Mouse (Mus musculus) embryo, embryonic 9.5 days (tissue): ENCODE data around the gene Bfsp2.
"Not testable (repeated sequence)": the region's sequence is repeated elsewhere in the genome, so short reads cannot be mapped to it uniquely, and the experiment has no call there.

Source experiments
- DNase-seq: peaks from one replicate; pipeline ENCODE4 v3.0.0-alpha.2; 2017; ENCODE audit errors: extremely low spot score

The Bfsp2 gene

DNA sequence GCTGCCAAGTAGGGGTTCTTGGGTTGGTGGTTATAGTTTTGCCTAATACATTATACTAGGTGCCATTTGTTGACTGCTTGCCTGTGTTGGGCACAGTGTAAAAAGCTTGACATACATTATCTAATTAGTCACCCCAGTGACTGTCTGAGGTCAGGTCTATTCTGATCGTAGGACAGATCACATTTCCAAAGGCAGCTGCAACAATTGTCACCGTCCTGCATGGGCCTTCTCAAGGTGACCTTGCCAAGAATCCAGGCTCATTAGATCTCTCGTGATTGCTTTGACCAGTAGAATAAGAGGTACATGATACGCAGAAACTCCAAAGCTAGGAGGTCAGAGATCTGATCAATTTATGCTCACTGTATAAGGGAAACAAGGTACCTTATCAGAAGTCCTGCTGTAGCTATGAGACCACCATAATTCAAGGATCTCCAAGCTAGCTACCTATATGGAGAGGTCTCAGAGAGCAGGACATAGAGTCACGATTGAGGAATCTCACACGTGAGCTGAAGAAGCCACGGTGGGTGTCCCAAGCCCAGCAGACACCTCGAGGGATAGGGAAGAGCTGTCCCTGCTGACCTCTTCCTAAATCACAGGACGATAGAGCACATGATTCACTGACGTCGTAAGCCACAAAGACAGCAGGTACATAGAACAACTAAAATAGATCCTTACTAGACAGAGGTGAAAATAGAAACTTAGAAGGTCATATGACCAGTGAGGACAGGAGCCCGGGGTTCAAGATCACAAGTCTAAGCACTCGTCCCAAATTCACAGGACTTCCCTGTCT is 49.6 kb downstream of the Bfsp2 start:
- DNase-seq = no peak

DNA sequence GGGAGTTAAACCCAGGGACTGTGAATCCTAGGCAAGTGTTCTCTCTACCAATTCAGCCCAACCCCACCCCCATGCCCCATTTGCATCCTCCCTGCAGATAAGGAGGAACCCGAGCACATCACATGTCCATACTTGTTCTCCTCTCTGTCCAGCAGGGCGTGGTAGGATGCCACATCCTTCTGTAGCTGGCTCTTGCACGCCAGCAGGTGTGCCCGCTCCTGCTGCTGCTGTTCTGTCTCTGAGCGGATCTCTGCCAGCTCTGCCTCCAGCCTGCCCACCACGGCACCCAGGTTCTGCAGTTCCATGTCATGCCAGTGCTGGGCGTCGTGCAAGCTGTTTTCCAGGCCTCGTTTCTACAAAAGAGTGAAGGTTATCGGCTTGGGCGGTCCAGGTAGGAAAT is 53.8 kb downstream of the Bfsp2 start:
- DNase-seq = no peak

DNA sequence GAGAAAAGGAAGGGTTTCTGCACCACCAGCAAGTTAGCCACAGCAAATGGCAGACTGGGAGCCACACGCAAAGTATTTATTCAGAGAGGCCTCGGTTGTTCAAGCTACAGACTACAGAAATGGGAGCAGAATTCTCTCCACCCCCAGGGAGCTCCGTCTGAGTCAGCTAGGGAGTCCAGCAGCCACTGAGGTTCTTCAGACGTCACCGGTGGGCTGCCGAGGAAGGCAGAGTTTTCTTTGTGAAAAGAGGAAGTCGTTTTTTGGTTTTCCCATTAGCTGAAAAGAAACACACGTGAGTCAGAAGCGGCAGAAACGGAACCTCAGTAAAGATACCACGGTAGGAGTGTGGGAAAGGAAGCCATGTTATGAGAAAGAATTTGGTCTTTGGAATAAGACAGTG is 55.4 kb downstream of the Bfsp2 start:
- no peak for DNase-seq

DNA sequence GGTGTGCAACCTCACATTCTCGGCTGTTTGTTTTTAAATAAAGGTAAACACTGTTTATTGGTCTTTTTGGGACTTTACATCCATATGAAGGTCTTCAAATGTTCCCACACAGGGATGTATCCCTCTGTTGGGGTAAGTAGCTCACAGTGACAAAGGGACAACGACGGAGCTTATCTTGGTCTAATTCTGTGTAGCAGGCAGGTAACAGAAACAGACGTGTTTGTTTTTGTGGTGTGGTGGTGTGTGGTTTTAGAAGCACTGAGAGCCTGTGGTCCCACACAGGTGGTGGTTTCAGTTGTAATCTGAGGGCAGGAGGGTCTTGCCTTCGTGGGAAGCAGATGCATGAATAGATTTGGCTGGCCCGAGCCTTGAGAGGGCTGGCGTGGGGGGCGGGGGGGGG is 56.3 kb downstream of the Bfsp2 start:
- no peak for DNase-seq

- no peak for DNase-seq
Observed at GRCm38 (mm10) chr9:103423384-103423783, 56.8 kb downstream of the Bfsp2 start.

DNA sequence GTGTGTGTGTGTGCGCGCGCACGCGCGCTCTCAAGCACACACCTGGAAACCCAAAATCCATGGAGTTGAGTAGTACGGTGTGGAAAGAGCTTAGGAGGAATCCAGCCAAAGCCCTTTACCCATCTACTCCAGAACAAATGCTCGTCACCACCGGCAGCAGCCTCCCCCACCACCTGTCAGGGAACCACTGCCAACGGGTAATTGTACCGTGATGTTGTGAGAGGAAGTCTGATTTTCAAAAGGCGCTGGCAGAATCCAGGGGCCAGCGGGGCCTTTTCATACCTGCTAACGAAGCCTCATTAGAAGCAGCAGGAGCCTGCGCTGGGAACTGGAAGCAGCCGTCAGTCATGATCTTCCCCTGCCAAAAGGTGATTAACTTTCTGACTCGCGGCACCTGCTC is 57.4 kb downstream of the Bfsp2 start:
- no peak for DNase-seq

GRCm38 (mm10) chr9:103420844-103421243 is 59.4 kb downstream of the Bfsp2 start:
- DNase-seq = no peak

DNA sequence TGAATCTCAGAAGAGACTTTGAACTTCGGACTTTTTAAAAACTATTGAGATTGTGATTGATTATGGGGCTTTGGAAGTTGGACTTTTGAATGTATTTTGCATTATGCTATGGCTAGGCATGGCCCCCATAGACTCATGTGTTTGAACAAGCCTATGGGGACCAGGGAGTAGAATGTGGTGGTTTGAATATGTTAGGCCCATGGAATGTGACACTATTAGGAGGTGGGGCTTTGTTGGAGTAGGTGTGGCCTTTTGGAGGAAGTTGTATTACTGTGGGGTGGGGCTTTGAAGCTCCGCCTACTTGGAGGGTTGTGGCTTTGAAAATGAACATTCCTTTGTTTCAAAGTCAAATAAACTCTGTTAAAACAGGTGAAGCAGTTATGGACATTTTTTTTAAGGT is 61.4 kb downstream of the Bfsp2 start:
- DNase-seq = no peak

DNA sequence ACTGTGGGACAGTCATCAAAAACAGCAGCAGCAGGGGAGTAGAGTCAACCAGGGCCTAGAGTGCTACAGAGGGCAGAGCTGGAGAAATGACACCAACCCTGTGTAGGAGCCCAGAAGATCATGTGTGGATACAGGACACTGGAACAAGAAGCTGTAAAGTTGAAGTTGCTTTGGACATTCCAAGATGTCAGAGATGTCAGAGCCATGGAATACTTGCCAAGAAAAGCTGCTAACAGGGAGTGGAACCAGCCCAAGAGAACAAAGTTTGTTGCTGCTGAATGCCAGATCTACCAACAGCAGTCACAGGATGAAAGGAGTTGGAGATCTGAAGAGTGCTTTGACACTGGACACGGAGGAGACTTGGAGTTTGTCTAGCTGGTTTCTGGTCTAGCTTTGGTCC is 62.0 kb downstream of the Bfsp2 start:
- not testable (repeated sequence) for DNase-seq

DNA sequence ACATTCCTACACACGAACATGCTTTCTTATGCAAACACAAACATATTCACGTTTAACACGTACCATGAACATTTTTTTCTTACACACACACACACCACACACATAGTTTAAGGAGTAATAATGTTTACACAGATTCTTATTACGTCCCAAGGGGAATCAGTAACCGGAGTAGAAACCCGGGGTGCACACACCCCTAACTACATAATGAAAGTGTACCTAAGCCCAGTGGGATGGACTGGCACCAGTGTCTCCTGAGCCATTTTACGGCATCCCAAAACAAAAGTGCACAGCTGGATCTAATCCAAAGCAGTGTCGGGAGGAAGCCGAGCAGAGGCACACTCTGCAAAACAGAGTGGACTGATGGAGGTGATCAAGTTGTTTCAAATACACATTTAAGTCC is 66.8 kb downstream of the Bfsp2 start:
- no peak for DNase-seq

GRCm38 (mm10) chr9:103409119-103409518 is 71.1 kb downstream of the Bfsp2 start:
- no peak for DNase-seq

DNA sequence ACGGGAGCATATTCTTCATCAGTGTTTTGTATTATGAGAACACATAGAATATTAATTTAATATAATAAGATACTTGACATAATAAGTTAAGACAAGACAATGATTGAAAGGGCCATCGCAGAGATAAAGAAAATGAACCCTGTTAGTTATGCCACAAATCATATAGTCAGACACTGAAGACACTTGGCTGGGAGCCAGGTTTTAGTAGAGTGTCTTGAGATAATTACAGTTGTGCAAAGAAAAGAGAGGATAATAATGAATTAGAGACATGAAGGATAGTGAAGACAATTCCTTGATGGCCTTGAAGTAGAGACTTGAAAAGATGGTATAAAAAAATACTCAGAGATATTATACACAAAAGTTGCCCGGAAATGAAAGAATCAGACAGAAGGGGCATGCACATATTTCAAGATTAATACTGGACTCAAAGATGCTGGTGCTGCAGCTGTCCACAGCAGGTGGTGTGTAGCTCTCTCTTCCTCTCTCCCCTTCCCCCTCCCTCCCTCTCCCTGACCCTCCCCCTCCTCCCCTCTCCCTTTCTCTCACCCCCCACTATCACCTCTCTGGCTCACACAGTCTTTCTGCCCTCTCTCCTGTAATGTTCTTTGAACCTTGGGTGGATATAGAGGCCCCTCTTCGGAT is 72.0 kb downstream of the Bfsp2 start:
- DNase-seq = no peak

DNA sequence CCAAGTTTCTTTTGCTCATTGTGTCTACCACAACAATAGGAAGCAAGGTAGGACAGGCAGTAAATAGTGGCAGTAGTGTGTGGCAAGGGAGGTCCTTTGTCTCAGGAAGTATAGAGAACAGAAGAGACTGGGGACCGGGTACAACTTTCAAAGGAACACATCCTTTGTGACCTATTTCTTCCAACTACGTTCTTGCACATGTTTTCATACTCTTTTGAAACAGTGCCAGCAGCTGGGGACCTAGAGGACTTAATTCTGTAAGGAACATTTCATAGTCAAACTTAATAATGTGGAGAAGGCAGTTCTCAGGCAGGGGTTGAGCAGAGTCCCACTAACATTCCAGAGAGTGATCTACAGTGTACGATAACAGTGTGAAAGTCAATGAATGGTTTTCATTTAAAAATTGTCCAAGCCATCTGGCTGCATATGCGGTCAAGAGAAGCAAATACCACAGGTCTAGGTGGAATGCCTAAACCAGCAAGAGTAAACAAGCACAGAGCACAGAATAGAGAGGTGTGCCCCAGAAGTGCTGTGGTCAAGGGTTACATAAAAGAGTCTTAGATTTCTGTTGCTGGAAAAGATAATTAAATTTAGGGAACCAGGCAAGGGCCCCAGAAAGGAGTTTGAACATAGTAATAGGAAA is 76.8 kb downstream of the Bfsp2 start:
- DNase-seq = no peak

DNA sequence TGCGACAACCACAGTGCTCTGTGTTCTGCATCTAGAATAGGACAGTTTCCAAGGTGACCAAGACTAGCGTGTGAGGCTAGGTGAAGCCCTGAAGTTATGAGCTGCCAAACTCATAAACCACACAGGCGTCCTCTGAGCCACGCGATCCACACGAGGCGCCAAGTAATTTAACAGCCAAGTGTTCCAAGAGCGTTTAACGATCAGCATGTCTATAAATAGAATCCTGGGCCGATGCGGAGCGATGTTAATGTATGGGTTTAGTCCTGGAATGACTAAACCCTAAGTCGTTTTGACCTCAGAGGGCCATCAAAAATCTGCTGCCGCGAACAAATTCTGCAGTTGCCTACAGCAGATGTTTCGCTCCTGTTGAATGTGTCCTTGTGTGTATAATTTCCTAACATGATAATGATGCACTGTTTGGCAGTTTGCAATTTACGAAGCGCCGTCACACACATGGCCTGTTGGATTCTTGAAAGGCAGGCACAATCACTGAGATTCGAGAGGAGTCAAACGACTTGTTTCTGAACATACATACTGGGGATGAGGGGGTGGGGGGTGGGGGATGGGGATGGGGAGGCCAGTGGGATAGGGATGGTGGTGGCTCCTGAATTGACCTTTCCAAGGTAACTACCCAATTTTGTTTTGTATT is 81.6 kb downstream of the Bfsp2 start:
- no peak for DNase-seq

- DNase-seq = no peak
Observed at GRCm38 (mm10) chr9:103393256-103393655, 87.0 kb downstream of the Bfsp2 start.

DNA sequence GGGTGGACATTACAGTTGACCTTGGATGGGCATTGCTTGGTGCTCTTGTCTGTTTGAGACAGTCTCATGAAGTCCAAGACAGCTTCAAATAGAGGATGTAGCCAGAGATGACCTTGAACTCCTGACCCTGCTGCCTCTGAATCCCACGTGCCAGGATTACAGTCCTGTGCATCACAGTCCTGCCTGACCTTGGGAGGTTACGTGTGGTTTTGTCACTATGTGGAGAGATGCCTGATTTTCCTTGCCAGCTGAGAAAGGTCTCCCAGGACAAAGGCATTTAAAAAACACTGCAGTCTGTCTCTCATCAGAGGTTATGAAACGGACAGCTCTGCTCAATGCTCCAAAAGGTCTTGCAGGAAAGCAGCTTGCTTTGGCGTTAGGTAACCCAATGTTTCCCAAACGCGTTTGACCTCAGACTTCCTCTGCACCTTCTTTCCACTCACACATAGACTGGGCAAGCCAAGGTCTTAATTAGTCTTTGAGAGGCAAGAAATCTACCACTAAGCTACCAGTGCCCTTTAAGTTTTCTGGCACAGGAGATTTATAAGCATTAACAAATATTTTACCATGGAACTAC is 88.3 kb downstream of the Bfsp2 start:
- DNase-seq = no peak

DNA sequence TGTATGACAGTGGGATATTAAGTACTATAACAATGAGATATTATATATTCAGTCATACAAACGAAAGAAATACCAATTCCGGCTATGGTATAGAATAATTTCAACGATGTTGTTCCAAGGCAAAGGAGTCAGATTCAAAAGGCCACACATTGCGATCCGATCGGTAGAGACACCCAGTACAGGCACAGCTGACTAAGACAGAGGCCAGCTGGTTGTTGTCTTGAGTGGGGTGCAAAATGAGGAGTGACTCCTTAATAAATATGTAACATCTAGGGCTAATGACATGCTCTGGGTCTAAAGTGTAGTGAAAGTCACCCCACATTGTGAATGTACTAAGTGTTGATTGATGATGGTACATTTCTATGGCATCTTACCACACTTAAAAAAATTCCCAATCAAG is 91.0 kb downstream of the Bfsp2 start:
- DNase-seq = no peak

DNA sequence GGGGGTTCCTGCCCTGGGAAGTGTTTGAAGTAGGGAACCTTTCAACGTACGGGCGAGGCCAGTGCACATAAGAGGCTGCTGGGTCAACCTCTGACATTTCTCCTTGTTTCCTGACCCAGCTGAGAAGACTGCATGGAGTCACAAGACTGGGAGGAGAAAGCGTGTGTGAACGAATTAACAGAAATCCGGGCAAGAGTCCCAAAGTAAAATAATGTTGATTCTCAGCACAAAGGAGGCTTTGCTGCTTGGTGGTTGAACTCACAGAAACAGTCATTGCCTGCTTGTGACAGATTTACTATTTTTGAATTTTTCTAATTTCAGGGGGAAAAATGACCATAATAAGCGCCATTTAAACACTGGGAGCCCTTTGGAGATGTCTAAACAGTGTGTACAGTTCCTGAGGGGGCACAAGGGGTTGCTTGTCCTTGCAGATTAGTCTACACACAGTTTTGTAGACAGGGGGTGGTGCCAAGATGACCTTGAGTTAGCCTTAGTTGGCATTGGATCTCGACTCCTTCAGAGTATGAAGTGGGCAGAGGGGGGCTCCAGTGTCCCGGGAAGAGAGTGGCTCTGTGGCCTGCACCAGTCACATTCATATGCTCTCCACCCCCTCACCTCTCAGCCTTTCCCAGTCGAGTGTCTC is 93.1 kb downstream of the Bfsp2 start:
- no peak for DNase-seq

DNA sequence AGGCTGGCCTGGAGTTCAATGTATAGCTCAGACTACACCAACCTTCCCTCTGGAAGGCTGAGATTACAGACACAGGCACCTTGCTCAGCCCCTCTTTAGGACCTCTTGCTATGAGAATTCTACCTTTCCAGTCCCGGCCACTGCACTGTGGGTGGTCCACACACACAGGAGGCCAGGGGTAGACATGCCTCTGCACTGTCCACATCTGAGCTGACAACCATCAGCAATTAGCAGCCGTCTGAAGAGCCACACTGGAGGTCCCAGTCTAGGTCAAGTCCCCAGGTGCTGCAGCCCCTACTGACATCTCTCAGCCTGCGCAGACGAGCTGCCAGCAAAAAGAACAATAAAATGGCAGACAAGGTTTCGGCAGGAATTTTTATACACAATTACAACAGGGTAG is 93.6 kb downstream of the Bfsp2 start:
- DNase-seq = no peak

- DNase-seq = no peak
Observed at GRCm38 (mm10) chr9:103385600-103385999, 94.6 kb downstream of the Bfsp2 start.

- no peak for DNase-seq
Observed at GRCm38 (mm10) chr9:103384141-103384796, 96.0 kb downstream of the Bfsp2 start.
